Mouse (Mus musculus): ENCODE data around the gene Gng12. TPM values are rescaled to one million over a fixed set of nuclear protein-coding genes. Genes with fewer than 3 reads are reported as not detected.

Gene Gng12
- 108 and 112 TPM in 2 replicates for polyA plus RNA-seq (2015; fragmentation: Nextera tagmentation; extraction: Ambion mirVana)

DNA sequence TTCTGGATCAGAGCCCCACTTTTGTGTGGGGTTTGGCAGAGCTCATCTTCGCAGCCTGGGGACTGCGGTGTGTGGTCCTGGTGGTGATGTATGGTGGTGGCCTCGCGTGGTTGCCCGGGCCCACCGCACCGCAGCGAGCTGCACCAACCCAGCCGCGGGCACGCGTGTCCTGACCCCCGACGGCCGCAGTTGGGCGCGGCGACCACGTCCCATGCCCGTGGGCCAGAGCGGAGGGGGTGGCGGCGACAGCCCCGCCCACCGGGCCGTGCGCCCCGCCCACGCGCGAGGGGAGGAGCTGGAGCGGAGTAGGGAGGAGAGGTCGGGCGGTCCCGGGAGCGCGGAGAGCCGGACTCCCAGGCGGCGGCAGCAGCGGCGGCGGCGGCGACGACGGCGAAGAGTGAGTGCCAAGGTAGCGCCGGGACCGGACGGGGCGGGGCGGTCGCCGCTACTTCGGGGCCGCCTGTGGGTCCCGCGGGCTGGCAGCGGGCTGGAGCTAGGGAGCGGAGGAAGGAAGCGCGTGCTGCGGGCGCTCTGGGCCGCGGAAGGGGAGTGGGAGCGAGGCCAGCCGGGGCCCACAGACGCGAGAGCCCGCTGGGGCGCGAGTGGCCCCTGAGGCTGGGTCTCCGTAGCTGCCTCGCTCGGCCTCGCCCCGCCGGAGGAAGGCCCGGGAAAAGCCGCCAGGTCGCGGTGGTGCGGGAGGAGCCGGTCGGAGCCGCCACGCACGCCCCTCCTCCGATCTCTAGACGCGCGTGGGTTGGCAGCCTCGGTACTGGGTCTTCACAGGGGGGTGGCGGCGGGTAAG, at the start of gene Gng12:
Gene Gng12, plus strand, starts transcription at position 279 of the 802 bp plus-strand sequence.

DNA sequence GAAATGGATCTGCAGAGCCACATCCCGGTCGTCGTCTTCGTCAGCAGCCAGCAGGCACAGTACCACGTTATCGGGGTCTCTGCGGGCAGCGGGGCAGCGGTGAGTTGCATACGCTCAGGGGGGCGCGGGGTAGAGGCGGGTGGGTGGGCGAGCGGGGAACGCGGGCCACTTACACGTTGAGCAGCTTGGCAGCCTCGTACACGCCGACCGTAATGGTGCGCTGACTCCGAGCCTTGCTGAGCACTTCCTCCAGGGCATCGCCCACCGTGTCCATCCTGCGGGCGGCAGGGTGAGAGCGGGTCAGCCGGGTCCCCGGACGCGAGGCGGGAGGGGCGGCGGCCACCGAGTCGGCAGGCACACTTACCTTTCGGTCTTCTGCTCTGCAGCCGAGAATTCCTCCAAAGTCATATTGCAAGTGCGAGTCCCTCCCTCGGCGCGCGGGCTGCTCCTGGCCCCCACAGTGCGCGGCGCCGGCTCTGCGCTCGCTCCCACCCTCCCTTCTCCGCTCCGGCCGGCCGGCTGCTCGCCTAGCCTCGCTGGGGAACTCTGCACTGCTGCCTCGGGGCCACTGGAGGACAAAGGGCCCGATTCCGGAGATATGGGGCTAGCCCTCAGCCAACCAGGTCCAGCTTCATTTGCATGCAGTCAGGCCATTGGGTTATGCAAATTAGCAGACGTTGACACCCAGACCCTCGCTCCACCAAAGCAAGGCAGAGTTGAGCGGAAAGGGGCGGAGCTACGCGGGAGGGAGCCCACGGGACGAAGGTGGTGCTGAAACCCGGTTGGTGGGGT, 140.8 kb downstream of the Gng12 start, which contains the start of gene Gadd45a:
Gene Gadd45a, minus strand, starts transcription at position 621 of the 792 bp plus-strand sequence.

Other genes starting within 250 kb of the Gng12 start
- gene Vmn1r35, start 210.5 kb upstream of the Gng12 start, polyA plus RNA-seq (2015; fragmentation: Nextera tagmentation; extraction: Ambion mirVana), result not detected in 2 replicates
- gene Vmn1r36, start 177.2 kb upstream of the Gng12 start, polyA plus RNA-seq (2015; fragmentation: Nextera tagmentation; extraction: Ambion mirVana), result not detected in 2 replicates
- not detected in 2 replicates for gene Vmn1r37, start 167.0 kb upstream of the Gng12 start, polyA plus RNA-seq (2015; fragmentation: Nextera tagmentation; extraction: Ambion mirVana)
- gene Vmn1r38, start 113.8 kb upstream of the Gng12 start, polyA plus RNA-seq (2015; fragmentation: Nextera tagmentation; extraction: Ambion mirVana), result not detected in 2 replicates
- not detected in 2 replicates for gene Vmn1r39, start 85.8 kb upstream of the Gng12 start, polyA plus RNA-seq (2015; fragmentation: Nextera tagmentation; extraction: Ambion mirVana)
- 17.2 and 17.9 TPM in 2 replicates for gene Gadd45a, start 141.1 kb downstream of the Gng12 start, polyA plus RNA-seq (2015; fragmentation: Nextera tagmentation; extraction: Ambion mirVana)